Mouse (Mus musculus) adipocyte (in vitro differentiated cells): ENCODE data around the gene Dgkh.
"Not testable (repeated sequence)": the region's sequence is repeated elsewhere in the genome, so short reads cannot be mapped to it uniquely, and the experiment has no call there.

Source experiments
- DNase-seq: peaks from one replicate; pipeline ENCODE4 v3.0.0-alpha.2; 2016; ENCODE audit warnings: low spot score

Dgkh gene

GRCm38 (mm10) chr14:78627516-78628275, 104.9 kb downstream of the Dgkh start:
- DNase-seq = peak; percentile 33

DNA sequence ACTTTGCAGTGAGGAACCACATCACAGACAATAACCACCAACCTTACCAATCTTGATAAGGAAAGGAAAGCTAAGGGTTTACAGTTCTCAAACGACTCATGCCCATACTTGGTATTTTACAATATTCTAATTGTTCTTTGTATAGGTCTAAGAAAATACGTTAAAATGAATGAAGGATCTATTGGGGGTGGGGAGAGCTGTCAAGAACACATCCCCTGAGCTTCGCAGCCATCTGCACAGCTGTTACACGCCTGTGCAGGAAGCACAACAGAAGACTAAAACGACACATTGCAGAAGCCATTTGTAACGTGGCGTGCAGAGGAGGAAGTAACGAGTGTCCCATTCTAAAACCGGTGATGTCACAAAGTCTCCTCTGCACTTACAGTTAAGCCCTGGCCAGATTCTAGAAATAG, 113.7 kb downstream of the Dgkh start:
- no peak for DNase-seq

GRCm38 (mm10) chr14:78613569-78613968, 119.0 kb downstream of the Dgkh start:
- no peak for DNase-seq

GRCm38 (mm10) chr14:78612111-78612788, 120.3 kb downstream of the Dgkh start:
- DNase-seq = no peak

GRCm38 (mm10) chr14:78594916-78595315, 137.7 kb downstream of the Dgkh start:
- DNase-seq = no peak

DNA sequence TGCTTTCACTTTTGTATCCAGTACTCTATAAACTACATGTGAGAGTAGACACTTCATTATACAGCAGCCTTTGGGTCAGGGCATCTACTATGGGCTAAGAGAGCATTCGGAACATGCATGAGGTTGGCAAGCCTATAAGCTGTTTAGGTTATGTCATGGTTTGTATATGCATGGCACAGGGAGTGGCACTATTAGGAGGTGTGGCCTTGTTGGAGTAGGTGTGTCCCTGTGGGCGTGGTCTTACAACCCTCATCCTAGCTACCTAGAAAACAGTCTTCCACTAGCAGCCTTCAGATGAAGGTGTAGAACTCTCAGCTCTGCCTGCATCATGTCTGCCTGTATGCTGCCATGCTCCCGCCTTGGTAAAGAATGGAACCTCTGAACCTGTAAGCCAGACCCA, 139.6 kb downstream of the Dgkh start:
- no peak for DNase-seq

DNA sequence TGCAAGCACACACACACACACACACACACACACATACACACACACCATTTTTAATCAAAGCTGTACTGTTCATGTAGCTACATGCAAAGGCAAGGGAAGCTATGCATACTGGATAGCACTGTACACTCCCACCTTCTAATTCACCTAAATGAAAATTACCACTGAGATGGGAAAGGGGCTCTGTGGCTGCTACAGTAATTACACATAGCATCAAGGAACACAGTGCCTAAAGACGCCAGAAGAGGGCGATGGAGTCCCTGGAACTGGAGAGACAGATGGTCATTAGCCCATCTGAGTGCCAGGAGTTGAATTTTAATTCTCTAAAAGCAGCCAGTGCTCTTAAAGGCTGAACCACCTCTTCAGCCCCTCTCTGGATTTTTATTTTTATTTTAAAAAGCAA, 142.2 kb downstream of the Dgkh start:
- peak; percentile 29 for DNase-seq

GRCm38 (mm10) chr14:78584222-78584621, 148.4 kb downstream of the Dgkh start:
- no peak for DNase-seq

DNA sequence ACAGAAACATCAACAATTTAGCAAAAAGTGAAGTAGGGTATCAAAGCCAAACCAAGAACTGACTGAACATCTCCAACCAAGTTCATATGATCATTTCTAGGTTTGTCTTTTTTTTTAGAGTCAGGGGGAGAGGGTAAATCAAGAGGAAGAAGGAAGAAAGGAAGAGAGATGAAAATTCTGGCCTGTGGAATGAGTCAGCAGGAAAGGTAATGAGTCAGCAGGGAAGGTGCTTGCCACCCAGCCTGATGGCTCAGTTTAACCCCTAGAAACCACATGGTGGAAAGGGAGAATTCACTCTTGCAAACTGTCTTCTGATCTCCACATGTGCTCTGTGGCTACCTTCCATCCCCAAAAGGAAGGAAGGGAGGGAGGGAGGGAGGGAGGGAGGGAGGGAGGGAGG, 149.4 kb downstream of the Dgkh start:
- no peak for DNase-seq

DNA sequence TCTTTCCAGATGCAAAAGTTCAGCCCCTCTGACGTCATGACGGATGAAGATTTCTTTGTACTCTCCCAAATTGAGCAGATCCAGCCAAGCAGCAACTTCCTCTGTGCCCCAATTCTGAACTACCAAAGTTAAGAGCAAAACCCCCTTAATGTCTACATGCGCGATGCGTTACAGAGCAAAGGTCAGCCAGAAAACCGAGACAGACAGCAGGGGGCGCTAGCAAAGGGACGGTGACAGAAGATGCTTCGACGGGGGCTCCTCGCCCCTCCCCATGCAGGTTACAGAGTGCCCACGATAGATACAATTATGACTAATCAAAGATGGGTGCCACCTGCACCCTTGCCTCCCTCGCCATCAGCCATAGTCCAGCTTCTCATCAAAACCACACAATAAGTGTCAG, 156.7 kb downstream of the Dgkh start:
- no peak for DNase-seq

DNA sequence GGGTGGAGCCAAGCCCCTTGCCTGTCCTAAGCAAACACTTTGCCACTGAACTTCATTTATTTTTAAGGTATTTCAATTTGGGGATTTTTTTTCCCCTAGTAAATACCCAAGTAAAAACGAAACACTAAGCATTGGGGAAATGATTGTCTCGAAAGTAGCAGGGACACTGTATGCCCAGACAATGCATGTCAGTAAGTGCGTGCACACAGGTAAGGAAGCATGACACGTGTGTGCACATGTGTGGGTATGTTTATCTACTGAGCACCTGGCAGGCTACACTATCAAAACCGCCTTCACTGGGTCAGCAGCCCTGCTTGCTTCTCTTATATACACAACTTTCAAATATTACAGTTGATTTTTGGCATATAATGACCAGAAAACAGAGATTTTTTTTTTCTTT, 164.2 kb downstream of the Dgkh start:
- no peak for DNase-seq

DNA sequence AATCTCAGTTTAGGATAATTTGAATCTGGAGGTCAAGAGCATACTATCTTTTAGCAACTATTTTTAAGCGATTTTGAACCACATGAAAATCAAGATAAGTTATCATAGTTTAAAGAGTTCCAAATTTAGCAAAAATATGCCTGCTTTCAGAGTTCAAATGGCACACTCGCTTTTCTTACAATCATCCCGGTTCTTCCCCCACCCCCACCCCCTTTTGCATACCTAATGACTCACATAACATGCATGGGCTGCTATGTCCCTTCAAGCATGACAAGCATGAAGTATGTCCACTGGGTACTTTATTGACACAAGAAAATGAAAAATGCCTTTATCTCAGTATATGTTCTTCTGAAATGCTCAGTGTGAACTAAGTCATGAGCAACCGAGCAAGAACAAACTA, 166.1 kb downstream of the Dgkh start:
- DNase-seq = no peak

GRCm38 (mm10) chr14:78564292-78564691, 168.3 kb downstream of the Dgkh start:
- DNase-seq = no peak

DNA sequence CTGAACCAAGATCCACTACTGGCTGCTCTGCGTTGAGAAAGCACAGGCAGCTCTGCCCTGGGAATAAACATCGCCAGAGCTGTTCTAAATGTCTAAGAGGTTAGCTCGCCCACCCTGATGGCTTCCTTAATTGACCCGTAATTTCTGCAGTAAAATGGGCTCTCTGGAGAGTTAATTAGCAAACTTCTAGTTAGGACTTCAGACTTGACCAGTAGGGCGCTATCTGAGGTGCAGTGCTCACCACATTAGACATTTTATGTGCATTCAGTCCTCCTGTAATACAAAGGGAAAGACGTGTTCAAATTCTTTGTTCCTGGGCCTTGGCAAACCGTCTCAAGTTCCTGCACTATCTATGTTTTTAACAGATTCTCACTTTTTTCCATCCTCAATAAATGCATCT, 169.4 kb downstream of the Dgkh start:
- no peak for DNase-seq

- DNase-seq = no peak
These were observed 170.5 kb downstream of the Dgkh start for GRCm38 (mm10) chr14:78562121-78562520.

GRCm38 (mm10) chr14:78559042-78559441, 173.5 kb downstream of the Dgkh start:
- no peak for DNase-seq

GRCm38 (mm10) chr14:78554830-78555229, 177.7 kb downstream of the Dgkh start:
- not testable (repeated sequence) for DNase-seq

- no peak for DNase-seq
These were observed 178.9 kb downstream of the Dgkh start for GRCm38 (mm10) chr14:78553661-78554060.

DNA sequence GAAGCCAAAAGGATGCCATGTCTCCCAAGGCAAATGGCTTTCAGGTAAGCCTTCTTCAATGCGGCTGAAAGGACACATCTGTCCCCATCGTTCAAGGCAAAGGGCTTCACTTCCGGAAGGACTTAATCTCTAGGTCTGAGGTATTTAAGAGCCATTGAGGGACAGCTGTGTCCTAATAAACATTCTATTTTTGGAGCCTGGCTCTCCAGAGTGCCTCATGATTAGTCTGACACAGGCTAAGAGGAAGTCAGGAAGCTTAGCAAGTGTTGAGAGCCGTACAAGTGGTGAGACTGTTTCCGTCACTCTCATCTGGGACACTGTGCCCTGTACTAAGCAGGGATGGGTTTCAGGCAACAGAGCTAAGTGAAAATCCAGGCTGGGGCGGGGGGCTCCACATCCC, 183.8 kb downstream of the Dgkh start:
- no peak for DNase-seq

DNA sequence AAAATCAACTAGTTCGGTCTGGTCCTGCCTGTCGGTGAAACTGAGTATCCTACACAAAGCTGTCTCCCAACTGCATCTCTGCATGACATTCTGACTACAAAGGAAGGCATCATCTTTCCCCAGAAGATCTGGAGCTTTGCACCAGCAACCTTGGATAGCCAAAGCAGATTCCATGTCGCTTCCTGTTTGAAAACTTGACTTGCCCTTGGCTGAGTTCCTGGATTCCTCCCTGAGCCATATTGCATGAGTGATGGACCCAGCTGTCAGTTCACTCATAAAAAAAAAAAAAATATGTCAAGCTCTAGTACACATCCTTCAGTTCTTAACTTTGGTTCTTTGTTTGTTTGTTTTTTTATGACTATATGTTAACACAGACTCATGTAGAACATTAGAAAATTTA, 191.3 kb downstream of the Dgkh start:
- DNase-seq = peak; percentile 49

GRCm38 (mm10) chr14:78539821-78540220, 192.8 kb downstream of the Dgkh start:
- DNase-seq = no peak

GRCm38 (mm10) chr14:78538572-78539320, 193.8 kb downstream of the Dgkh start:
- no peak for DNase-seq

- no peak for DNase-seq
These were observed 195.0 kb downstream of the Dgkh start for GRCm38 (mm10) chr14:78537551-78537950.
